Mouse (Mus musculus) testis, adult 2 months (tissue): ENCODE measurements at regions not wholly inside any gene's neighbourhood (a gene's known extent, or its start where the extent isn't known, plus 50 kb on each side); places are given as distances from the start of the nearest gene placed in this dataset.

ENCODE experiments used
- H3K27ac ChIP-seq: fragments of 200-500 bp; 2 replicates; pipeline ENCODE4 v1.5.1; 2012; ENCODE audit warnings: low read depth, low read length; ENCODE audit not compliant: control insufficient read depth, insufficient read depth
- H3K27me3 ChIP-seq: fragments of 200-500 bp; 2 replicates; pipeline ENCODE4 v1.6.1; 2012; ENCODE audit warnings: mild to moderate bottlenecking, low read length, moderate library complexity; ENCODE audit not compliant: control insufficient read depth, insufficient read depth
- H3K36me3 ChIP-seq: fragments of 200-500 bp; 2 replicates; pipeline ENCODE4 v1.6.1; 2012; ENCODE audit warnings: mild to moderate bottlenecking, low read length; ENCODE audit not compliant: control insufficient read depth, insufficient read depth
- H3K4me1 ChIP-seq: fragments of 200-500 bp; 2 replicates; pipeline ENCODE4 v1.6.1; 2012; ENCODE audit warnings: low read length; ENCODE audit not compliant: control insufficient read depth, insufficient read depth
- H3K4me3 ChIP-seq: fragments of 200-500 bp; 2 replicates; pipeline ENCODE4 v1.5.1; 2012; ENCODE audit warnings: low read depth, mild to moderate bottlenecking, low read length, moderate library complexity, mixed read lengths; ENCODE audit not compliant: control insufficient read depth
- CTCF ChIP-seq: fragments of 200-500 bp; IDR thresholded peaks from 2 replicates; pipeline ENCODE4 v1.5.1; 2012; ENCODE audit warnings: low read depth, mild to moderate bottlenecking, inconsistent platforms, low read length, moderate library complexity; ENCODE audit not compliant: control insufficient read depth, insufficient read depth, insufficient replicate concordance
- POLR2A ChIP-seq: fragments of 200-500 bp; IDR thresholded peaks from 2 replicates; pipeline ENCODE4 v1.6.1; 2012; ENCODE audit warnings: low read depth, mild to moderate bottlenecking, inconsistent platforms, low read length, moderate library complexity; ENCODE audit not compliant: control insufficient read depth

DNA sequence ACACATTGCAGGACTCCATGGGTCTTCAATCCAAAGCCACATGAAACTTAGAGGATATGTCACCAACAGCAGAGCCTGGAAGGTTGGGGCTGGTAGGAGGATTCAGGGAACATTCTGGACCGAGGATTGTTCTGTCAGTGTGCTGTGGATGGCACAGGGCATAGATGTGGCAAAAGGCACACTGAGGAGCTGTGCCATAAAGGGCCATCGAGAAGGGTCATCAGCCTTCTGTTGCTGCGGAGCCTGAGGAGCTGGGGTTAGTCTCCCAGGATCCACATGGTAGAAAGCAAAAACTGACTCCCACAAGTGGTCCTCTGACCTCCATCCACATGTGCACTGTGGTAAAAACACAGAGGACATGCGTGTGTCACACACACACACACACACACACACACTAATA lies 91.9 kb downstream of the Zfp36l2 start:
- Histone ChIP-seq H3K4me1 (peaks cover 9% of the 10 kb centered on the region), H3K36me3 (no peaks in the 10 kb centered on the region), H3K27me3 (no peaks in the 10 kb centered on the region), H3K4me3 (no peak overlapping the region), H3K27ac (no peak overlapping the region)
- TF ChIP-seq POLR2A (no peak), CTCF (no peak)

DNA sequence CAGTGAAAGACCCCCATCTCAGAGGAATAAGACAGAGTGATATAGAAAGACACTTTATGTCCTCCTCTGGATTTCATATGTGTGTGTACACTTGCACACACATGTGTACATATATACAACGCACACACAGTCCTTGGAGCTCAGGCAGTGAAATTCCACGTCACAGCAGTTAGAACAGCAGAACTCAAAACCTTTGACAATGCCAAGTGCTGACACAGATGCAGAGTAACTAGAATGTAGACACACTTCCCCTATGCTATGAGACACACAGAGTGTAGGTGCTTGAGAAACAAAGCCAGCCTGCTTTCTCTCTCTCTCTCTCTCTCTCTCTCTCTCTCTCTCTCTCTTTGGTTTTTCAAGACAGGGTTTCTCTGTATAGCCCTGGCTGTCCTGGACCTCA lies 92.7 kb downstream of the Zfp36l2 start:
- no peak overlapping the region for H3K4me3 ChIP-seq
- H3K27ac ChIP-seq = no peak overlapping the region
- TF ChIP-seq POLR2A (no peak), CTCF (no peak)

DNA sequence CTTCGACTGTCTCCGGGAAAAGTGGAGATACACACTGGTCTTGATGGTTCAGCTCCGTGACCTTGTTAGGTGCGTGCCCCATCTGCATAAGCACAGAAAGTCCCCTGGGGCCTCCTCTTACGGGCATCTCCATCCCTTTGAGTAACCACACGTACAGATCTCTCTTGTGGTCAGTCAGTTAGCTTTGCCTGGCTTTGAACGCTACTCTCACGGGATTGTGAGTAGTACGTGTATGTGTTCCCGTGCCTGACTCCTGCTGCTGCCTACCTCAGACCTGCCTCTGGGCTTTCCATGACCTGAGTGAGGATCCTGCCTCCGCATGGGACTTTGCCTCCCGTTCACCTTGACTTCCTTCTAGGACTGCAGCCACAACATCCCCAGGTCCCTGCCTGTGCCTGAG lies 101.4 kb downstream of the Zfp36l2 start:
- peak overlapping the region; percentile 77; the same call in 1 of the 2 replicates for H3K27ac ChIP-seq
- H3K36me3 ChIP-seq = no peaks in the 10 kb centered on the region

More for the DNA sequence above, 92.7 kb downstream of the Zfp36l2 start:
- Histone ChIP-seq H3K4me1 (peaks cover 9% of the 10 kb centered on the region), H3K27me3 (no peaks in the 10 kb centered on the region), H3K36me3 (no peaks in the 10 kb centered on the region)

DNA sequence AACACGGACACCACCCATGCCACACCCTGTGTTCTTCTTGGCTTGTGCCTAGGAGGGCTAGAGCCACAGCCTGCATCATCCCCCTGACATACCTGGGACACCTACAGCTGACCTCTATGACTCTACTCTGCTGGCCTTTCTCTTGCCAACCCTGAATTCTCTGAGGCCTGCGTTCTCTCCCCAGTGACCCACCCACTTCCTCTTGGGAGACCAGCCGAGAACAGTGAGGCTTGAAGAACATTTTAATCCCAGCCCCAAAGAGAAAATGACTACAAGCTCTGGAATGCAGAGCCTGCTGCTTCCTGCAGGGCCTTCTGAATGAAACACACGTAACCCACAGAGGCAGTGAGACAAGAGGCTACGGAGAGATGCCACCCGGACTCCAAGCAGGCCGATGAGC lies 102.0 kb downstream of the Zfp36l2 start:
- H3K27me3 ChIP-seq = no peaks in the 10 kb centered on the region
- H3K4me3 ChIP-seq = no peak overlapping the region
- no peak for TF ChIP-seq POLR2A
- no peak for TF ChIP-seq CTCF
- peaks cover 12% of the 10 kb centered on the region for H3K4me1 ChIP-seq
- H3K36me3 ChIP-seq = no peaks in the 10 kb centered on the region
- peak overlapping the region; percentile 77 for H3K27ac ChIP-seq

More for the DNA sequence above, 101.4 kb downstream of the Zfp36l2 start:
- no peaks in the 10 kb centered on the region for H3K27me3 ChIP-seq
- peaks cover 12% of the 10 kb centered on the region for H3K4me1 ChIP-seq
- H3K4me3 ChIP-seq = no peak overlapping the region
- TF ChIP-seq POLR2A (no peak), CTCF (no peak)

DNA sequence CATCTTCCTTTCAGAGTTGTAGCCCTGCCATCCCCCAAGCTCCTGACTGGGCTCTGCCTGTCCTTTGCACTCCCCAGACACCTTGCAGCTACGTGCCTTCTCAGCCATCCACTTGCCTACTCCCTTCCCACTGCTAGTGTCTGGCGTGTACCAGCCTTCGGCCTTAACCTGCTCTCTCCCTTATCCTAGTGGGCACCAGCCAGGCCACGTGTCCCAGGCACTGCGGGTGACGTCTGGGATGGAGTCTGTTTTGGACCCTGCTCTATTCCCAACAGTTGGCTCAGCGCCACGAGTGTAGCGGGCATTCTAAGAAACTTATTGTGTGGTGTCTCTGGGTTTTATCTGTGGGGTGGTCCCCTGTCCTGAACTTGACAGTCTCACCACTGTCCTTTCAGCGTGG lies 102.5 kb downstream of the Zfp36l2 start:
- Histone ChIP-seq H3K27ac (peak overlapping the region; percentile 74), H3K4me3 (no peak overlapping the region), H3K4me1 (peaks cover 12% of the 10 kb centered on the region), H3K36me3 (no peaks in the 10 kb centered on the region), H3K27me3 (no peaks in the 10 kb centered on the region)
- TF ChIP-seq POLR2A (no peak), CTCF (no peak)

DNA sequence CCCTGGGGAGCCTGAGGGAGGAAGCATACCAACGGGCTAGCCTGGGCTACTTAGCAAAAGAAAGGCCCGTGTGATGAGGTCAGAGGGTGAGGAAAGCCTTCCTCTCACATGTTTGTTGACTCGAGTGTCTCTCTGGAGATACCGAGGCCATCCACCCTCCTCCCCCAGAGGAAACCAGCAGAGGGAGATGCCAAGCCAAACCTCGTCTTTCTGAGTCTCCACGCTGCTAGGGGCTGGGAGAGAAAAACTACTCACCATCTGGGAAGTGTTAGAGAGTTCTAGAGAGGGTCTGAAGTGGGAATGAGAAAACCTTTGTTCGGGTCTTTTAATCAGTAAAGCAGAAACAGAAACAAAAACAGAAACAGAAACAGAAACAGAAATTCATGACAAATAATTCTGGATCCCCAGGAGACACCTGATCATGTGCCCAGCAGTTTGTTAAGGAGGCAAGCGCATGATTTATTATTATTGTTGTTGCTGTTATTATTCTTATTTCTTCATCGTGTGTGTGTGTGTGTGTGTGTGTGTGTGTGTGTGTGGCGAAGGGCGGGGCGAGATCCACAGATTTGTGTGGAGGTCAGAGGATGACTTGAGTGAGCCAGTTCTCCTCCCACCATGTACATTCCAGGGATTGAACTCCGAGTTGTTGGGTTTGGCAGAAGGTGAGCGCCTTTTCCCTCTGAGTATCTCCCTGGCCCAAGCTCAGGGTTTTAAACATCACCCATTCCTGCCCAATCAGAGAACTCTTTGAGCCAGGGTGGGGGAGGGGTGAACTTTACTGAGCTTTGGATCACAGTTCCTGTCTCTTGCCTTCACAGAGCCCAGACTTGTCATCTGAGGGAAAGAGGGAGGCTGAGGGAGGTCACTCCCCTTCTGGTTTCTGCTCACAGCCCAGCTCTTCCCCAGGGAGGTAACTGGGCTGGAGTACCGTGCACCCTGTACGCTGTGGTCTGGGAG lies 104.2 kb downstream of the Zfp36l2 start:
- TF ChIP-seq POLR2A (no peak), CTCF (no peak)
- Histone ChIP-seq H3K27me3 (no peaks in the 10 kb centered on the region), H3K4me1 (peaks cover 12% of the 10 kb centered on the region), H3K36me3 (no peaks in the 10 kb centered on the region), H3K27ac (peak overlapping the region; percentile 14; the same call in 1 of the 2 replicates), H3K4me3 (no peak overlapping the region)

DNA sequence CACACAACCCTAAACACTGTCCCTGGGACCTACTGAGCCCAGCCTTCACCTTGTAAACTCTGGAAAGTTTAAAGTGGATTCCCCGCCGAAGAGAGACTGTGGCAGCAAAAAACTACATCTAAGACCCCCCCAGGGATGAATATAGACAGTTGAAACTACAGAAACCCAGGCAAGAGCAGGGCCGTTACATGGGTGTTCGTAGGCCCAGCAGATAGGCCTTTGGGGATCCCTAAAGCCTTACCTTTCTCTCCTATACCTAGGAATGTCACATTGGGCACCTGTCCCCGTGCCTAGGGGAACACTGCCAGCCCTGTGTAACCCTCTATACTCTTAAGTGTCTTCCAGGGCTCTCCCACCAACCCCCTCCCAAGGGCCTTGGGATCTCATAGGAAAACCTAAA lies 105.2 kb downstream of the Zfp36l2 start:
- Histone ChIP-seq H3K36me3 (no peaks in the 10 kb centered on the region), H3K27ac (no peak overlapping the region)
- TF ChIP-seq CTCF (no peak), POLR2A (no peak)

More for the DNA sequence above, 105.2 kb downstream of the Zfp36l2 start:
- H3K27me3 ChIP-seq = no peaks in the 10 kb centered on the region
- no peak overlapping the region for H3K4me3 ChIP-seq
- peaks cover 12% of the 10 kb centered on the region for H3K4me1 ChIP-seq
